Mouse (Mus musculus) liver, embryonic 14.5 days (tissue): ENCODE data around the gene Aloxe3. TPM values are rescaled to one million over a fixed set of nuclear protein-coding genes. Genes with fewer than 3 reads are reported as not detected.

ENCODE experiments used
- ATAC-seq: fragments of 200-750 bp; cut with Nextera tagmentation; 2 replicates; pipeline ENCODE4 v1.8.0; 2017; ENCODE audit warnings: moderate number of reproducible peaks, mild to moderate bottlenecking, moderate library complexity; ENCODE audit not compliant: insufficient read depth
- DNase-seq, 3 experiments: peaks; one replicate each; pipeline ENCODE4 v3.0.0-alpha.2; 2012 to 2013; ENCODE audit warnings: low read depth in 3 of 3, low spot score in 3 of 3
- H3K27ac ChIP-seq: fragments of 300-500 bp; sonication (generic); 2 replicates; pipeline ENCODE4 v1.5.1; 2014; ENCODE audit warnings: moderate library complexity, mild to moderate bottlenecking, control low read depth, inconsistent platforms
- H3K27me3 ChIP-seq: fragments of 300-500 bp; sonication (generic); 2 replicates; pipeline ENCODE4 v1.6.1; 2014; ENCODE audit warnings: mild to moderate bottlenecking, low read length, moderate library complexity; ENCODE audit not compliant: control insufficient read depth, insufficient read depth
- H3K36me3 ChIP-seq: fragments of 300-500 bp; sonication (generic); replicated peaks from 2 replicates; pipeline ENCODE4 v1.6.1; 2014; ENCODE audit warnings: low read depth; ENCODE audit not compliant: control insufficient read depth, insufficient read depth
- H3K4me1 ChIP-seq, 2 experiments: fragments of 200-500 bp in 1 of 2; fragments of 300-500 bp in 1 of 2; sonication (generic) in 1 of 2; replicated peaks; 2 replicates each; pipeline ENCODE4 v1.6.1; 2012 to 2014; ENCODE audit warnings: antibody characterized with exemption in 1 of 2, inconsistent platforms in 1 of 2, low read length in 1 of 2; ENCODE audit not compliant: control insufficient read depth in 2 of 2, insufficient read depth in 2 of 2
- H3K4me2 ChIP-seq: fragments of 300-500 bp; sonication (generic); 2 replicates; pipeline ENCODE4 v1.6.1; 2014; ENCODE audit warnings: low read depth, mild to moderate bottlenecking, control low read depth, moderate library complexity
- H3K4me3 ChIP-seq, 2 experiments: fragments of 200-500 bp in 1 of 2; fragments of 300-500 bp in 1 of 2; sonication (generic) in 1 of 2; 2 replicates each; pipeline ENCODE4 v1.5.1; 2012 to 2014; ENCODE audit warnings: low read depth in 2 of 2, low read length in 2 of 2, mild to moderate bottlenecking in 2 of 2, control low read depth in 1 of 2, inconsistent platforms in 1 of 2, moderate library complexity in 1 of 2; ENCODE audit not compliant: insufficient read depth in 1 of 2
- H3K9ac ChIP-seq: fragments of 300-500 bp; sonication (generic); replicated peaks from 2 replicates; pipeline ENCODE4 v1.6.1; 2014; ENCODE audit warnings: mild to moderate bottlenecking, control low read depth, moderate library complexity
- H3K9me3 ChIP-seq: fragments of 300-500 bp; sonication (generic); 2 replicates; pipeline ENCODE4 v1.6.1; 2016; ENCODE audit warnings: low read length, mixed read lengths; ENCODE audit not compliant: control insufficient read depth
- CTCF ChIP-seq: IDR thresholded peaks from 2 replicates; pipeline ENCODE4 v1.5.1; 2016; ENCODE audit warnings: antibody characterized with exemption, low read depth, control low read depth
- EP300 ChIP-seq: IDR thresholded peaks from 2 replicates; pipeline ENCODE4 v1.6.1; 2016; ENCODE audit warnings: antibody characterized with exemption, low read depth
- WGBS: fragments of 180-500 bp; shearing (Covaris S2); extraction: QIAGEN DNeasy Blood & Tissue Kit; methylation state at CpG from one replicate; pipeline ENCODE4 v1.1.7; 2014; ENCODE audit not compliant: insufficient replicate concordance; 5-methylcytosine and 5-hydroxymethylcytosine counted together
- polyA plus RNA-seq, 2 experiments: library from polyadenylated mRNA; depleted of rRNA in 1 of 2; stranded (reverse) in 1 of 2; unstranded in 1 of 2; fragments of >200 nt; fragmentation: Nextera tagmentation in 1 of 2; extraction: Ambion mirVana in 1 of 2; gene quantifications; 2 replicates each; pipeline versions ENCODE4 v1.2.1 to v1.2.3; 2012 to 2014

Gene Aloxe3
- polyA plus RNA-seq, 2 experiments = 0.15 to 0.38 TPM

DNA sequence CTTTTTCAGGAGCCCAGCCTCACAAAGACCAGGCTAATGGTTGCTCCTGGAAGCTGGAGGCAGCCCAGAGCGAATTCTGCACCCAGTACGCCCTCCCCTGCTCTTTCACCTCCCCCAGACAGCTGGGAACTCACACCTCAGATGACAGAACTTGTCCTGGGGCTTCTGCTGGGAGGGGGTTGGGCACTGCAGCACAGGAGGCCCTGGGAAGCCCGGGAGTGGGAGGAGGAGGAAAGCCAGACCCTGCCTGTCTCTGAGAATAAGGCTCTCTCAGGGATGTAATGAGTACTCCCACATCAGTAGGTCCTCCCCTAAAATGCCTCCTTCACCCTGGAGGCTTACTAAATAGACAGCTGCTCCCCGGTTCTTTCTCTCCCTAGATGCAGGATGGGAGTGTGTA is 38.6 kb upstream of the Aloxe3 start:
- no peak for TF ChIP-seq CTCF
- TF ChIP-seq EP300 = no peak
- ATAC-seq = no peak
- H3K4me2 ChIP-seq = no peak overlapping the region
- 56% methylated on average over 4 of the region's 4 CpGs for WGBS
- no peak overlapping the region for H3K27ac ChIP-seq
- H3K9me3 ChIP-seq = no peaks in the 10 kb centered on the region
- H3K36me3 ChIP-seq = peaks cover 10% of the 10 kb centered on the region
- no peaks in the 10 kb centered on the region; the same call in 1 of the 2 replicates for H3K27me3 ChIP-seq
- H3K4me3 ChIP-seq = no peak overlapping the region
- DNase-seq = no peak
- no peak overlapping the region for H3K9ac ChIP-seq
- peaks cover 10 to 14% of the 10 kb centered on the region in 2 experiments for H3K4me1 ChIP-seq

DNA sequence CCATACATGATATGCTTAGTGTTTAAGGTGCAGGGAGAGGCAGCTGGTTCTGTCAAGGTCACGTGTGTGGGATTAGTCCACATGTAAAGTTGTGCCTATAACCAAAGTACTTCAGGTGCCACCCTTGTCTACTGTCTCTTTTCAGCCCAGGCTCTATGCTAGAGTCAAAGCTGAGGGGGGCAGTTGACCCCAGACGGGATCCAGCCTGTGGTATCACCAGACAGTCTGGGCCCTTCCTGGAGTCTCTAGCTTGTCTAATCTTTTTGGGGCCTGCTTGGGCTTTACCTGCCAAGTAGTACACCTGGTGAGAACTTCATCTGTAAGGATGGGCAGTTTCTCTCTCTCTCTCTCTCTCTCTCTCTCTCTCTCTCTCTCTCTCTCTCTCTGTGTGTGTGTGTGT is 38.1 kb upstream of the Aloxe3 start:
- Histone ChIP-seq H3K27ac (no peak overlapping the region), H3K4me1 (peaks cover 10 to 14% of the 10 kb centered on the region in 2 experiments), H3K4me2 (peak overlapping the region; percentile 93), H3K27me3 (no peaks in the 10 kb centered on the region; the same call in 1 of the 2 replicates), H3K36me3 (peaks cover 10% of the 10 kb centered on the region), H3K9ac (no peak overlapping the region), H3K9me3 (no peaks in the 10 kb centered on the region), H3K4me3 (no peak overlapping the region)
- TF ChIP-seq CTCF = no peak
- TF ChIP-seq EP300 = no peak
- DNase-seq (no peak), ATAC-seq (no peak)
- 55% methylated on average over 2 of the region's 2 CpGs for WGBS

DNA sequence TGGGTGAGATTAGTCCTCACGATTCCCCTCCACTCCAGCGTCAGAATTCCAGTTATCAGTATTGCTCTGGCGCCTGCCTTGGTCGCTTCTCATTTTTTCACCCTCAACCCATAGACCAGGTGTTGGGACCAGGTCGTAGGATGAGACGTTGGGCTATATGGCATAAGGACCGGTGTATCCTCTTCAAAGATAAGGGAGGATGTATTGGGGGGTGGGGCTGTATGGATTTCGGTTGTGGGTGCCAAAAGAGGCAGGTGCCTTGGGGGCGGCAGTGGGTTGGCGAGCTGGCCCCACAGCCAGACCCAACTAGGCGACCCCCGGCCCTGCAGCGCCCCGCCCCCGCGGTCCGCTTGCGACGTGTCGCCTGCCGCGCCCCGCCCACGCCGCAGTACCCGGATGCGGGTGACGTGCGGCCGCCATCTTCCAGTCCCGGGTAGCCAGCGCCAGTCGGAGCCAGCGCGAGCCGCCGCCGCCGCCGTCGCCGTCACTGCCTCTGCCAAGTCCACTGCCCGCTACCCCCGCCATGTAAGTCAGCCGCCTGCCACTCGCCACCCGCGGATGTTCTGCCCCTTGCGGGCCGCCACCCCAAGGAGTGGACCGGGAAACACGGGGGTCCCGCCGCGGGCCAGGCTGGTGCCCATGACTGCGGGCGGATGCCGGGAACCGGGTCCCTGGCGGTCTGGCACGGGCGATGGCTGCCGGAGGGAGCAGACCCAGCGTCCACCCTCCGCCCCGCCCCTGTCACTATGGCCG is 37.4 kb upstream of the Aloxe3 start, which contains the start of gene Vamp2:
TSS of gene Vamp2 (plus strand) at position 388 of the 753 bp plus-strand sequence.
- H3K9ac ChIP-seq = peak within 1 kb of the TSS; percentile 81
- peak within 1 kb of the TSS; percentile 93 for H3K4me2 ChIP-seq
- TF ChIP-seq CTCF (no peak), EP300 (no peak)
- H3K27ac ChIP-seq = peak within 1 kb of the TSS; percentile 33
- no peaks in the 10 kb centered on the region for H3K27me3 ChIP-seq
- H3K4me1 ChIP-seq = peaks cover 10 to 14% of the 10 kb centered on the region in 2 experiments
- DNase-seq = peak in 1 of 3 experiments; percentile 73
- peaks cover 10% of the 10 kb centered on the region for H3K36me3 ChIP-seq
- no peaks in the 10 kb centered on the region for H3K9me3 ChIP-seq
- ATAC-seq = peak; percentile 65
- peak within 1 kb of the TSS; percentile 71 to 88 for H3K4me3 ChIP-seq
- WGBS = under 1% methylated on average over 59 of the region's 67 CpGs

DNA sequence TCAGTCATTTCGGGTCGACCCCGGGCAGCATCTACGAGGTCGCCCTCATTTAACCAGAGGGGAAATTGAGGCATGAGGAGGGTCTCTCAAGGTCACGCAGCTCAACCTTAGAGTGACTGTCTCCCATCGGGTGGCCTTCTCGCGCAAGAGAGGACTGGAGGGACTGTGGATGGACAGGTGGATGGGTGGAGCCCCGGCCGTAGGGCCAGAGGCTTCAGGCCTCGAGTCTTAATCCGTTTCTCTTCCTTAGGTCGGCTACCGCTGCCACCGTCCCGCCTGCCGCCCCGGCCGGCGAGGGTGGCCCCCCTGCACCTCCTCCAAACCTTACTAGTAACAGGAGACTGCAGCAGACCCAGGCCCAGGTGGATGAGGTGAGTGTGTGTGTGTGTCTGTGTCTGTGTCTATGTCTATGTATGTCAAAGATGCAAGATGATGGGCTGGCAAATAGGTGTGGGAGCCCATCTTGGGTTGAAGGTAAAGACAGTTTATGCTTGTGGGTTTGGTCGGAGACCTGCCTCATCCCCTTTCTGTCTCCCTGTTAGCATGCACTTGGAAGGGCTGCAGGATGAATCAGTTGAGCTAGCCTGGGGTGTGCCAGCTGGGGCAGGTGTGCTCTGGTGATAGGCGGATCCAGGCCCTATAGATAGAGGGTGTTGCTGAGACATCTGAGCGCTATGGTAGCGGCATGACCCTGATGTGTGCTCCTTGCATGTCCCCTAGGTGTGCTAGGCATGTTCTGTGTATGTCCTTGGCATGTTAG is 36.7 kb upstream of the Aloxe3 start:
- H3K27ac ChIP-seq = peak overlapping the region; percentile 33
- H3K4me3 ChIP-seq = peak overlapping the region; percentile 71 to 88
- TF ChIP-seq CTCF (peak; percentile 33; the same call in 1 of the 2 replicates), EP300 (peak; percentile 75)
- ATAC-seq (peak; percentile 83), DNase-seq (peak in 1 of 3 experiments; percentile 75)
- peaks cover 10 to 14% of the 10 kb centered on the region in 2 experiments for H3K4me1 ChIP-seq
- peak overlapping the region; percentile 81 for H3K9ac ChIP-seq
- peak overlapping the region; percentile 93 for H3K4me2 ChIP-seq
- H3K9me3 ChIP-seq = no peaks in the 10 kb centered on the region
- WGBS = 4% methylated on average over 25 of the region's 25 CpGs
- no peaks in the 10 kb centered on the region for H3K27me3 ChIP-seq
- peaks cover 10% of the 10 kb centered on the region for H3K36me3 ChIP-seq
